Mouse (Mus musculus): ENCODE data around the gene Ktn1.

The Ktn1 gene

GRCm38 (mm10) chr14:47665061-47665778 is 17.0 kb downstream of the Ktn1 start:
- no peak for DNase-seq

GRCm38 (mm10) chr14:47668096-47668495 is 19.8 kb downstream of the Ktn1 start:
- DNase-seq = no peak

- no peak for DNase-seq
Observed at GRCm38 (mm10) chr14:47682886-47683285, 34.6 kb downstream of the Ktn1 start.

GRCm38 (mm10) chr14:47684579-47684978 is 36.3 kb downstream of the Ktn1 start:
- DNase-seq = no peak

GRCm38 (mm10) chr14:47699126-47699525 is 50.9 kb downstream of the Ktn1 start:
- no peak for DNase-seq

GRCm38 (mm10) chr14:47709546-47709945 is 61.3 kb downstream of the Ktn1 start:
- no peak for DNase-seq

GRCm38 (mm10) chr14:47715771-47716170 is 67.5 kb downstream of the Ktn1 start:
- no peak for DNase-seq

- no peak for DNase-seq
Observed at GRCm38 (mm10) chr14:47717916-47718606, 69.8 kb downstream of the Ktn1 start.

GRCm38 (mm10) chr14:47720023-47720422 is 71.8 kb downstream of the Ktn1 start:
- no peak for DNase-seq

- DNase-seq = no peak
Observed at GRCm38 (mm10) chr14:47723035-47723434, 74.8 kb downstream of the Ktn1 start.

- no peak for DNase-seq
Observed at GRCm38 (mm10) chr14:47728594-47728993, 80.3 kb downstream of the Ktn1 start.

GRCm38 (mm10) chr14:47735354-47735753 is 87.1 kb downstream of the Ktn1 start:
- no peak for DNase-seq

- no peak for DNase-seq
Observed at GRCm38 (mm10) chr14:47736471-47736870, 88.2 kb downstream of the Ktn1 start.

- no peak for DNase-seq
Observed at GRCm38 (mm10) chr14:47740316-47740996, 92.2 kb downstream of the Ktn1 start.

GRCm38 (mm10) chr14:47741046-47741445 is 92.8 kb downstream of the Ktn1 start:
- DNase-seq = no peak

GRCm38 (mm10) chr14:47742674-47743073 is 94.4 kb downstream of the Ktn1 start:
- no peak for DNase-seq

- DNase-seq = no peak
Observed at GRCm38 (mm10) chr14:47745086-47745485, 96.8 kb downstream of the Ktn1 start.

GRCm38 (mm10) chr14:47747536-47747935 is 99.3 kb downstream of the Ktn1 start:
- no peak for DNase-seq

GRCm38 (mm10) chr14:47748714-47749113 is 100.5 kb downstream of the Ktn1 start:
- DNase-seq = no peak

- peak; percentile 51 to 58 for DNase-seq
Observed at GRCm38 (mm10) chr14:47751422-47752205, 103.4 kb downstream of the Ktn1 start.

- DNase-seq = no peak
Observed at GRCm38 (mm10) chr14:47753561-47753960, 105.3 kb downstream of the Ktn1 start.

GRCm38 (mm10) chr14:47754253-47754897 is 106.1 kb downstream of the Ktn1 start:
- no peak for DNase-seq
